Mouse (Mus musculus): ENCODE measurements around the gene Bclaf1. TPM values are rescaled to one million over a fixed set of nuclear protein-coding genes. Genes with fewer than 3 reads are reported as not detected.

Bclaf1 gene
- polyA plus RNA-seq, 1 experiment from 2014 or later: 123 TPM

DNA sequence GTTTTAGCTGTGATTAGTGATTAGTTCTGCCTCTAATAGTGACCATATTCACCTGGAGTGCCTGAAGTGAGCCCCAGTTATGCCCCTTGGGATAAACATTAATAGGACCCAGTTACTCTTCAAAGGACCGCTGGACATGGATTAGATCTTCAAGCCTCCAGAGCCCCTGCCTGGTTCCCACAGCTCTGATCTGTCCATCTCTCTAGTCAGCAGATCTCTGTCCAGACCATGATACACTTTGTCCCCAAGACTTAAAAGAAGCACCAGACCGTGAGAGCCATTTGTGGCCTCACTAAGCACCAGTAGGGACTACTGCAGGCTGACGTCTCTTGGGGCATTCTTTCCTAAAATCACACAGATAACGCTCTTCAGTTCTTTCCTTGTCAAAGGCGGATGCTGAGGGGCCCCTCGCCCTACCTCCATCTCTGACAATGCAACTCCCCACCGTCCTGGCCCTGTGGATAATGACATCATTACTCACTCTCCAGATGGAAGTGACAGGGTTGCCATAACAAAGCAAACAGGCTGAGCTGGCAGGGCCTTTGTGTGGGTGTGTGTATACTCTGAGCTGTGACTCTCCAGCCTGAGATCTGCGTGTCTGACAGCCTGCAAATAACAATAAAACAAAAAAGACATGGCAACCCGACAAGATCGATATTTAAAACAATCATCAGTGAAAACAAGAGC is 26.8 kb upstream of the Bclaf1 start:
- Histone ChIP-seq H3K9me3 (ENCODE audit: control insufficient read depth, low read length) (no peaks in the 10 kb centered on the region), H3K4me3 (ENCODE audit: low read length) (no peak overlapping the region), H3K36me3 (ENCODE audit: control insufficient read depth, insufficient read depth, low read length) (no peaks in the 10 kb centered on the region), H3K27ac (ENCODE audit: low read length) (no peak overlapping the region), H3K9ac (ENCODE audit: low read length) (no peak overlapping the region), H3K27me3 (ENCODE audit: control insufficient read depth, insufficient read depth, low read depth, low read length) (no peaks in the 10 kb centered on the region), H3K4me2 (ENCODE audit: low read depth, low read length) (no peak overlapping the region), H3K4me1 (replicated peaks; ENCODE audit: control insufficient read depth, insufficient read depth, low read length) (peaks cover 13% of the 10 kb centered on the region)
- peak; percentile 73 for ATAC-seq (ENCODE audit: low read depth)
- WGBS: 12% methylated on average over 10 of the region's 10 CpGs

DNA sequence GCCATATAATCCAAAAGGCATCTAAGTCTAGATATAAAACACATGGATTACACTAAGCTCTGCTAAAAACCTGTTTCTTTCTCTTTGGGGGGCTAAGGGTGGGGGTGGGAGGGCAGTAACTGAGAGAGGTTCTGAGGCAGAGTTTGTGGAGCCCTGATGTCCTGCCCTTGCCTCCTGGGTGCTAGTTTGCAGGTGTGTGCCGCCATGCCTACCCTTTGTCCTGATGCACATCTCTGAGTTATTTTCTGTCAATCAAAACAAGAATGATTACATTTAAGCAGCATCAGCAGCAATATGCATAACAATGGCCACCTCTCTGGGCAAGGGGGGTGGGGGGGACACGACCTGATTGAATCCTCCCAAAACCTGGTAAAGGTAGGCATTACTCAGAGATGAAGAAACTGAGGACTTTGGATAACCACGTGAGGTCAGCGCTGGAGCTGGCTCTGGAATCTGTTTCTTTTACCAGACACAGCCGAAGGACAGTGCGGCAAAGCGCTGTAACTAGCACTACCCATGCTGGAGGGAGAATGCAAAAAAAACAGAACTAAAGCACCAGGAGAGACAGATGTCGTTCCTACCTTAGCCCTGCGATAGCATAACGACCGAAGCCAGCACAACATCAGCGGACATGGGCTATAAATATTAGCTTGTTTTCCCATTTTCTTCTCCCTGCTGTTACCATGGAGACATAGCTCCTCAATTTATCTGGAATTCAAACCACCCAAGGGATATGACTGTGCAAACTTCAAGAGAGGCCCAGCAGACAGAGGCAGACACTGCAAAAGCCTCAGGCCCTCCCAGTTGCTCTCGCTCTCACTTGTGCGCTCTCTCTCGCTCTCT is 26.1 kb upstream of the Bclaf1 start:
- peaks cover 13% of the 10 kb centered on the region for H3K4me1 ChIP-seq (replicated peaks; ENCODE audit: control insufficient read depth, insufficient read depth, low read length)
- no peak overlapping the region for H3K9ac ChIP-seq (ENCODE audit: low read length)
- H3K27me3 ChIP-seq (ENCODE audit: control insufficient read depth, insufficient read depth, low read depth, low read length): no peaks in the 10 kb centered on the region
- no peaks in the 10 kb centered on the region for H3K9me3 ChIP-seq (ENCODE audit: control insufficient read depth, low read length)
- ATAC-seq (ENCODE audit: low read depth): no peak; the same call in 1 of the 2 replicates
- WGBS: 30% methylated on average over 15 of the region's 15 CpGs
- no peaks in the 10 kb centered on the region for H3K36me3 ChIP-seq (ENCODE audit: control insufficient read depth, insufficient read depth, low read length)
- H3K4me2 ChIP-seq (ENCODE audit: low read depth, low read length): peak overlapping the region; percentile 33; the same call in 1 of the 2 replicates
- H3K4me3 ChIP-seq (ENCODE audit: low read length): no peak overlapping the region
- no peak overlapping the region for H3K27ac ChIP-seq (ENCODE audit: low read length)

DNA sequence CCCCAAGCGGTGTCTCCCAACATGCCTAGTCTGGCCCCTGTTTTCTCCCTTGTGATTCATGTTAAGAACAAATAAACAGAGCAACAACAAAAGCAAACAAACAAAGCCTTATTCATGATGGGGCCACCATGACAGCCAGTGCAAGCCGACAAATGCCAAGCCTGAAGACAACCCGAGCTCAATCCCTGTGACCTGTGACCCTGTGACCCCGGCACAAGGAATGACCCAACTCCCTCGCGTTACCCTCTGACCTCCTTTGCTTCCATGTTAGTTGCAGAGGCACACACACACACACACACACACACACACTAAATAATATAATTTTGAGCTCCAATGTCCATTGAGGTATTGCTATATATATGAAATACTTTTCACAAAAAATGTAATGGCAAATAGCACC is 24.9 kb upstream of the Bclaf1 start:
- H3K9me3 ChIP-seq (ENCODE audit: control insufficient read depth, low read length): no peaks in the 10 kb centered on the region
- H3K4me1 ChIP-seq (replicated peaks; ENCODE audit: control insufficient read depth, insufficient read depth, low read length): peaks cover 13% of the 10 kb centered on the region
- ATAC-seq (ENCODE audit: low read depth): no peak
- 54% methylated on average over 6 of the region's 6 CpGs for WGBS
- no peaks in the 10 kb centered on the region for H3K36me3 ChIP-seq (ENCODE audit: control insufficient read depth, insufficient read depth, low read length)
- H3K4me2 ChIP-seq (ENCODE audit: low read depth, low read length): no peak overlapping the region
- H3K4me3 ChIP-seq (ENCODE audit: low read length): no peak overlapping the region
- no peaks in the 10 kb centered on the region for H3K27me3 ChIP-seq (ENCODE audit: control insufficient read depth, insufficient read depth, low read depth, low read length)
- H3K9ac ChIP-seq (ENCODE audit: low read length): no peak overlapping the region
- H3K27ac ChIP-seq (ENCODE audit: low read length): no peak overlapping the region

DNA sequence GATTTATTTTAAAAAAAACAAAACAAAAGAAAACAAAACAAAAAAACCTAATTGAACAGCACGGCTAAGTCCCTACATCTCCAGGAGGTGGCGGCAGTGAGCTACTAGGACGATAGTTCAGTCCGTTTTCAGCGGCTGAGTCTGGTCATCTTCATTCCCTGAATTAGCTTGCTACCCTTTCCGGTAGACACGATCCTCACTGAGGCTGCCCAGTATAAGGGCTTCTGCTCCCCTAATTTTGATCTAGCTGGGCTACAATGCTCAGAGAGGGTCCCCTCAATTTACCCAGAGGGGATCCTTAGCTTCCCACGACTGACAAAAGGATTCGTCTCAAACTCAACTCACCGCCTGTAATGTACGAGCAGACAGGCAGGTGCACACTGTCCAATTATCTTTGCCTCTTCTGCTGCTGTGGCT is 21.8 kb upstream of the Bclaf1 start:
- 21% methylated on average over 11 of the region's 11 CpGs for WGBS
- Histone ChIP-seq H3K36me3 (ENCODE audit: control insufficient read depth, insufficient read depth, low read length) (no peaks in the 10 kb centered on the region), H3K9me3 (ENCODE audit: control insufficient read depth, low read length) (no peaks in the 10 kb centered on the region), H3K4me2 (ENCODE audit: low read depth, low read length) (peak overlapping the region; percentile 57), H3K4me3 (ENCODE audit: low read length) (peak overlapping the region; percentile 33), H3K27me3 (ENCODE audit: control insufficient read depth, insufficient read depth, low read depth, low read length) (no peaks in the 10 kb centered on the region), H3K27ac (ENCODE audit: low read length) (no peak overlapping the region), H3K9ac (ENCODE audit: low read length) (peak overlapping the region; percentile 53; the same call in 1 of the 2 replicates), H3K4me1 (replicated peaks; ENCODE audit: control insufficient read depth, insufficient read depth, low read length) (peaks cover 13% of the 10 kb centered on the region)
- ATAC-seq (ENCODE audit: low read depth): 0 out of 2 replicates have a peak, but pooled peaks have one; percentile 46

DNA sequence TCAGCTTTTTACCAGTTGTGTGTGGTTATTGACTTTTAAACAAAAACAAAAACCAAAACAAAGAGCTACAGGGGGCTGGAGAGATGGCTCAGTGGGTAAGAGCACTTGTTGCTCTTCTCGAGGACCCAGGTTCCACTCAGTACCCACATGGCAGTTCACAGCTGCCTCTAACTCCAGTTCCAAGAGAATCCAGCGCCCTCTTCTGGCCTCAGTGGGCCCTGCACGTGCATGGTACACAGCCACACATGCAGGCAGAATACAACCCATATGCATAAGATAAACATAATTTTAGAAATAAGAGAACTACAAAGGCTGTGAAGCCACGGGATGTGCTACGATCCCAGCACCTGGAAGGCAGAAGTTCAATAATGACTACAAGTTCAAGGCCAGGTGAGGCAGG is 16.3 kb upstream of the Bclaf1 start:
- H3K9ac ChIP-seq (ENCODE audit: low read length): no peak overlapping the region
- no peaks in the 10 kb centered on the region for H3K4me1 ChIP-seq (replicated peaks; ENCODE audit: control insufficient read depth, insufficient read depth, low read length)
- H3K27me3 ChIP-seq (ENCODE audit: control insufficient read depth, insufficient read depth, low read depth, low read length): no peaks in the 10 kb centered on the region
- H3K36me3 ChIP-seq (ENCODE audit: control insufficient read depth, insufficient read depth, low read length): no peaks in the 10 kb centered on the region
- ATAC-seq (ENCODE audit: low read depth): no peak
- H3K27ac ChIP-seq (ENCODE audit: low read length): no peak overlapping the region
- H3K4me2 ChIP-seq (ENCODE audit: low read depth, low read length): no peak overlapping the region
- WGBS: 62% methylated on average over 5 of the region's 5 CpGs
- H3K4me3 ChIP-seq (ENCODE audit: low read length): no peak overlapping the region
- H3K9me3 ChIP-seq (ENCODE audit: control insufficient read depth, low read length): no peaks in the 10 kb centered on the region

DNA sequence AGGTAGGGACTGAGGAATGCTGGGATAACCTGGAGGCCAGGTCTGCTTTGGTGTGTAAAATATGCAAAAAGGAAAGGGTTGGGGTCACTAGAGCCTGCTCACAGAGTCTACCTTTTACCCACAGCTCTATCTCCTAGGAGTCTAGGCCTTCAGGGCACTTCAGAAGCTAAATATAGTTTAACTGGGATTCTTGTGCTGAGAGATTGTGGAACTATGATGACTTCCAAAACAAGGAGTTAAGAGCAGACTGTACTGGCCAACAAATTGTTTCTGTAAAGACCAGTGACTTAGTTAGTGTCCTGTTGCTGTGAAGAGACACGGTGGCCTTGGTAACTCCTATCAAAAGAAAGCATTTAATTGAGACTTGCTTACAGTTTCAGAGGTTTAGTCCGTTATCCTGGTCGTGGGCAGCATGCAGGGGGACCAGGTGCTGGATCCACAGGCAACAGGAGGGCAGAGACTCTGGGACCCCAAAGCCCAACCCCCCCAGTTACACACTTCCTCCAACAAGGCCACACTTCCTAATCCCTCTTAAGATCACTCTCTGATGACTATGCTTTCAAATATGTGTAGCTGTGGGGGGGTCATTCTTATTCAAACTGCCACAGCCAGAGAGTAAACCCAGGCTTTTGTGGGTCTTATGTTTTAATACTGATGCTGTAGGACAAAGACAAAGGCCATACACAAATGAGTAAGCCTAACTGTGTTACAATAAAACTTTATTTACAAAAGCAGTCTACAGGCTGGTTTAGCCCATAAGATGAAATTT is 13.9 kb upstream of the Bclaf1 start:
- WGBS: 48% methylated on average over 3 of the region's 3 CpGs
- Histone ChIP-seq H3K36me3 (ENCODE audit: control insufficient read depth, insufficient read depth, low read length) (no peaks in the 10 kb centered on the region), H3K4me2 (ENCODE audit: low read depth, low read length) (no peak overlapping the region), H3K27me3 (ENCODE audit: control insufficient read depth, insufficient read depth, low read depth, low read length) (no peaks in the 10 kb centered on the region), H3K9me3 (ENCODE audit: control insufficient read depth, low read length) (no peaks in the 10 kb centered on the region), H3K4me1 (replicated peaks; ENCODE audit: control insufficient read depth, insufficient read depth, low read length) (no peaks in the 10 kb centered on the region), H3K9ac (ENCODE audit: low read length) (no peak overlapping the region), H3K4me3 (ENCODE audit: low read length) (no peak overlapping the region), H3K27ac (ENCODE audit: low read length) (no peak overlapping the region)
- no peak for ATAC-seq (ENCODE audit: low read depth)

DNA sequence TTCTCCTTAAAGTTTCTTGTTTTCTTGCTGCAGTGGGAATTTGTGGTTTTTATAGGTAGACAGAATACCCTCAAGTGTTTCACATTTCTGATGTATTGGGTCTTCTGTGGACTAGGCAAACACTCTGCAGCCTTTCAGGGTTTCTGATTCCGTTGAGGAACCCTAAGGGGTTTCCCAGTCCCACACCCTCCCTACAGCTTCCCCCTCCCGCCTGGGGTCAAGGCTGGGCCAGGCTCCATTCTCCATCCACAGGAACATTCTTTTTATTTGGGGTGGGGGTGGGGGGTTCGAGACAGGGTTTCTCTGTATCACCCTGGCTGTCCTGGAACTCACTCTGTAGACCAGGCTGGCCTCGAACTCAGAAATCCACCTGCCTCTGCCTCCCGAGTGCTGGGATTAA is 13.2 kb upstream of the Bclaf1 start:
- Histone ChIP-seq H3K4me3 (ENCODE audit: low read length) (no peak overlapping the region), H3K9ac (ENCODE audit: low read length) (no peak overlapping the region), H3K36me3 (ENCODE audit: control insufficient read depth, insufficient read depth, low read length) (no peaks in the 10 kb centered on the region), H3K27ac (ENCODE audit: low read length) (no peak overlapping the region), H3K9me3 (ENCODE audit: control insufficient read depth, low read length) (no peaks in the 10 kb centered on the region), H3K27me3 (ENCODE audit: control insufficient read depth, insufficient read depth, low read depth, low read length) (no peaks in the 10 kb centered on the region), H3K4me1 (replicated peaks; ENCODE audit: control insufficient read depth, insufficient read depth, low read length) (no peaks in the 10 kb centered on the region), H3K4me2 (ENCODE audit: low read depth, low read length) (no peak overlapping the region)
- ATAC-seq (ENCODE audit: low read depth): no peak
- WGBS: 81% methylated on average over 5 of the region's 5 CpGs

DNA sequence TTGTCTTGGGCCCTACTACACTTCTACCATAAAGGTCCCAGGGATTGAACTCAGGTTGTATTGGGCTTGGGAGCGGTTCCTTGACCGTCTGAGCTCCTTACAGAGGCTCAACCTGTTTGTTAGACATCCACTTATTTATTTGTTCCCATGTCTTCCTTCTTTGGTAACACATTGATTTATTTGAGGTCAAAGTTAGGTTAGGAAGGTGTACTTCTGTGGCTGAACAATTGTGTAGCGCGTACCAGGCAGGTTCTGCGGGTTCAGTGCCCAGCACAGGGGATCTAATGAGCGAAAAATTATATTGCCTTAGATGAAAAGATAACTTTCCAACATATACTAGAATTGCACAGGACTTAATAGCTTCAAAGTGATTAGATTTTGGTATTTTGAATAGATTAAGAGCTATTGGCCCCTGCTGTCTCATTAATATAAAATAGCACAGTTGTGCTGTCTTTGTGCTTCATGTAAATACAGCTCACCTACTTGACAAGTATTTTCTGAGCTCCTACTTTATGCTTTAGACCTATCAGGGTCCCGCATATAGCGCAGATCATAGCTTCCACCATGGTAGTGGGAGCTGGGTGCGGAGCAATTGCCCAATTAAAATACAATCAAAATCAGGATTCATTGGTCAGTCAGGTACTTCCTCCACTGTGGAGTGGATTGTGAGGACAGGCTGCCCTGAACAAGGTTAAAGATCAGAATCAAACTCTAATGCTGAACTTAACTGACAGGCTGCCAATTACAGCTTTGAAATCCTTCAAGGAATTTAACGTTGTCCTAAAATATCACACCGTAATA is 1.1 kb upstream of the Bclaf1 start:
- Histone ChIP-seq H3K4me3 (ENCODE audit: low read length) (peak overlapping the region; percentile 90), H3K4me1 (replicated peaks; ENCODE audit: control insufficient read depth, insufficient read depth, low read length) (peaks cover 7% of the 10 kb centered on the region), H3K27ac (ENCODE audit: low read length) (peak overlapping the region; percentile 100), H3K4me2 (ENCODE audit: low read depth, low read length) (peak overlapping the region; percentile 87), H3K9me3 (ENCODE audit: control insufficient read depth, low read length) (no peaks in the 10 kb centered on the region), H3K9ac (ENCODE audit: low read length) (peak overlapping the region; percentile 88), H3K27me3 (ENCODE audit: control insufficient read depth, insufficient read depth, low read depth, low read length) (no peaks in the 10 kb centered on the region), H3K36me3 (ENCODE audit: control insufficient read depth, insufficient read depth, low read length) (no peaks in the 10 kb centered on the region; the same call in 1 of the 2 replicates)
- WGBS: 43% methylated on average over 11 of the region's 11 CpGs
- ATAC-seq (ENCODE audit: low read depth): no peak
